Mouse (Mus musculus) E14TG2a.4 (cell line): ENCODE results near the gene Tmem182.
A peak's percentile ranks its signal among the peaks of the same experiment; 100 is the strongest.

Experiments used
- H3K27me3 ChIP-seq: 2 replicates; pipeline ENCODE4 v1.6.1; 2014; ENCODE audit warnings: low read length, control low read depth; ENCODE audit not compliant: insufficient read depth
- H3K36me3 ChIP-seq: 2 replicates; pipeline ENCODE4 v1.6.1; 2014; ENCODE audit warnings: low read length, control low read depth; ENCODE audit not compliant: insufficient read depth
- H3K4me1 ChIP-seq: replicated peaks from 2 replicates; pipeline ENCODE4 v1.6.1; 2014; ENCODE audit warnings: low read depth, low read length, control low read depth
- H3K4me3 ChIP-seq: replicated peaks from 2 replicates; pipeline ENCODE4 v1.5.1; 2014; ENCODE audit warnings: mild to moderate bottlenecking, low read length
- H3K9me3 ChIP-seq: 2 replicates; pipeline ENCODE4 v1.6.1; 2014; ENCODE audit warnings: low read length, control low read depth
- CTCF ChIP-seq: conservative IDR thresholded peaks from 2 replicates; pipeline ENCODE4 v1.5.1; 2014; ENCODE audit warnings: low read length
- NANOG ChIP-seq: IDR thresholded peaks from 2 replicates; pipeline ENCODE4 v1.6.1; 2014; ENCODE audit warnings: borderline replicate concordance, low read length, mixed read lengths
- POU5F1 ChIP-seq: IDR thresholded peaks from 2 replicates; pipeline ENCODE4 v1.6.1; 2014; ENCODE audit warnings: low read length, borderline replicate concordance

Gene Tmem182

DNA sequence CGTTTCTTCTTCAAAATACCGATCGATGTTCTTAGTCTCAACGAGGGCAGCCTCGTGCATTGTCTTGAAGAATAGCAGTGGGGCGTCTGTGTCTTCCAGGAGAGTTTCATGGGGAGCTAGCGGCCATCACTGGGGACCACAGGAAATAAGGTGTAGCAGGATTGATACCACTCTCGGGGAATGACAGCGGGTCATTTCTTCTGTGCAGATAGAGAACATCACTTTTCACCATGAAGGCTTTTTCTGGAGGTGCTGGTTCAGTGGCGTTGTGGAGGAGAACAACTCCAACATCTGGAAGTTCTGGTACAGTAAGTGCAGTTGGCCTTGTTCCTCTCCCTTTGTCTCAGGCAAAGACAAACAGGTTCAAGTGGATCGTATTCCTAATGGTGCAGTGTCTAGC is 490 bp downstream of the Tmem182 start:
- TF ChIP-seq POU5F1: no peak
- TF ChIP-seq NANOG: no peak
- TF ChIP-seq CTCF: no peak
- no peaks in the 10 kb centered on the region for H3K4me1 ChIP-seq
- H3K4me3 ChIP-seq: no peak overlapping the region

DNA sequence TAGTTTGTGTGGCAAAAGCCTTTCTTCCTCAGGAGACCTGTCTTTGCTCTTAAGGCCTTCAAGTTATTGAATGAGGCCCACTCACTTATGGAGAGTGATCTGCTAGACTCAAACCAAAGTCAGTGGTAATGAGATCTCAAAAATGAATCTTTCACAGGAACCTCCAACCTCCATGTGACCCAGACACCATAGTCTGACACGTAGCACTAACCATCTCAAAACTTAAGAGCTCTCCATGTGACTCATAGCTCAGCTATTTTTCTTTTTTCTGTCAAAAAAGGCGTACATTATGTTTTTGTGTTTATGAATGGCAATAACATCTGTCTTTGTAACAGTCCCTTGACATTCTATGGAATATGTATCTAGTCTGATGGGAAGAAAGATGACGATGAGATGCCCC is 3.2 kb downstream of the Tmem182 start:
- Histone ChIP-seq H3K4me1 (no peaks in the 10 kb centered on the region), H3K36me3 (no peaks in the 10 kb centered on the region), H3K4me3 (no peak overlapping the region), H3K9me3 (no peaks in the 10 kb centered on the region), H3K27me3 (no peaks in the 10 kb centered on the region; the same call in none of the 2 replicates)
- TF ChIP-seq CTCF (no peak), POU5F1 (no peak), NANOG (no peak)

More for the DNA sequence above, 490 bp downstream of the Tmem182 start:
- Histone ChIP-seq H3K27me3 (no peaks in the 10 kb centered on the region; the same call in 1 of the 2 replicates), H3K9me3 (no peaks in the 10 kb centered on the region), H3K36me3 (no peaks in the 10 kb centered on the region)

DNA sequence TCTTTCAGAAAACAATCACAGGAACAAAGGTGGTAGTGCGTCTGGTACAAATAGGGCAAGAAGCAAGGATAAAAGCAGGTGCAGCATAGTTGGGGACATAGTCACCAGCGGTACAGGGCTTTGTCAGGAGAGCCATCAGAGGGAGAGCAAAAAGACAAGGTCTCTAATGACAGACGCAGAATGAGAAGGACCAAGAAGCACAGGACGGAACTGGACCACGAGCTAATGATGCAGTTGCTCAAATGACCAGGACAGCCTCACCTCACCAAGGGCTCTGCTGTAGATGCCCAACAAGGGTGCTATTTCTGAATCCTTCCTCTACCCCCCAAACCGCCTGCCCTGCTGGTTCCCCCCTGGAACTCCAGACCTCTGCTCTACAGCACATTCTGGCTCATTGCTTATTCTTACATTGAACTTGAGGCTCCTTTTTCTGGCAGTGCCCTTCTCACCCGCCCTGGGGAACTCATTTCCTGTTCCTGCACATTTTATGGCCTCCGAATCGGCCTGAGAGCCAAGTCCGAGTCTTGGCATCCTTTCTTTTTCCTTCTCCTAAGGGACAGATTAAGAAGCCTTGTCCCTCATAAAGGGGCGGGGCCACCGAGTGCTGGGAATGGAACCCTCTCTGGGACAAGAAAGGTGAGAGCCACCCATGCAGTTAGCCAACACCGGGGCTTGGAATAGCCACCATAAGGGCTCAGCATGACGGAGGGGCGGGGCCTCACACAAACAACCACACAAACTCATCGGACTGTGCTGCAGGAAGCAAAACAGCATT is 9.9 kb downstream of the Tmem182 start:
- H3K27me3 ChIP-seq: no peaks in the 10 kb centered on the region; the same call in 1 of the 2 replicates
- H3K36me3 ChIP-seq: no peaks in the 10 kb centered on the region
- TF ChIP-seq NANOG (no peak), CTCF (no peak), POU5F1 (no peak)
- H3K9me3 ChIP-seq: no peaks in the 10 kb centered on the region
- 0 out of 2 replicates have a peak overlapping the region, but pooled peaks have one; percentile 4 for H3K4me3 ChIP-seq
- 0 out of 2 replicates have a peak, but pooled peaks cover 7% of the 10 kb centered on the region for H3K4me1 ChIP-seq

DNA sequence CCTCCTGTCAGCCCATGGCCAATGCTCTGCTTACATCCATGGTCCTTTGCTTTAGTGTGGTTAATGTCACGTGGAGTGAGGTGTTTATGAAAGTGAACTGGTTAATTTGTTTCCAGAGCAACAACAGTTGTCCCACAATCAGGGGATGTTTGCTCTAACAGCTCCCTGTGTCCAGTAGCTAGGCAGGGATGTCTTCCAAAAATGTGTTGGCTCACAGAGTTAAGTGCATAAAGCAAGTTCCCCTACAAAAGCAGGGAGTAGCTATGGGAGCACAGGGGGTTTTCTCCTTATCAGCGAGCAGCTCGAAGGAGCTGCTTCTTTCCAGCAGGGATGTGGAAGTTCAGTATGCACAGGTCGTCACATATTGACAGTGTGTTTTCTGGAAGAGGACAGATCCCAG is 19.1 kb downstream of the Tmem182 start:
- H3K4me1 ChIP-seq: 0 out of 2 replicates have a peak, but pooled peaks cover 2% of the 10 kb centered on the region
- TF ChIP-seq NANOG: no peak
- no peak for TF ChIP-seq CTCF
- TF ChIP-seq POU5F1: no peak
- H3K36me3 ChIP-seq: no peaks in the 10 kb centered on the region

DNA sequence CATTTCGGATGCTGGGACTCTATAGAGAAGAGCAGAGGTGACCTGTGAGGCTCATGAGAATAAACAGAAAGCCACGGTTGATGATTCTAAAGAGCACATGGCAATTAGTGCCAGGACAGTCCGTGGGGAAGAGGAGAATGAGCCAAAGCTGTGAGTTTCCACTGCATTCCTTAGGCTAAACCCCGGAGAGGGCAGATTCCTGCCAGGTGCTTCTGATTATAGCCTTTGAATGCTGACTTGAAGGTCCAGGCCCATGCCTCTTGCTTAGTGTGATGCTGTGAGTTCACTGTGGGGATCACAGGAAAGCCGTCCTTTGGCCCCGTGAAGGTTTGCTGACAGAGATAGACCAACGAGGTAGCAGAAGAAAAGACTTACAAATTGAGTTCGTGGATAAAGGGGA is 19.5 kb downstream of the Tmem182 start:
- TF ChIP-seq CTCF: no peak
- TF ChIP-seq POU5F1: no peak
- TF ChIP-seq NANOG: no peak
- Histone ChIP-seq H3K4me1 (0 out of 2 replicates have a peak, but pooled peaks cover 2% of the 10 kb centered on the region), H3K36me3 (no peaks in the 10 kb centered on the region), H3K27me3 (no peaks in the 10 kb centered on the region), H3K4me3 (no peak overlapping the region), H3K9me3 (no peaks in the 10 kb centered on the region)

More for the DNA sequence above, 19.1 kb downstream of the Tmem182 start:
- Histone ChIP-seq H3K4me3 (no peak overlapping the region), H3K27me3 (no peaks in the 10 kb centered on the region), H3K9me3 (no peaks in the 10 kb centered on the region)

DNA sequence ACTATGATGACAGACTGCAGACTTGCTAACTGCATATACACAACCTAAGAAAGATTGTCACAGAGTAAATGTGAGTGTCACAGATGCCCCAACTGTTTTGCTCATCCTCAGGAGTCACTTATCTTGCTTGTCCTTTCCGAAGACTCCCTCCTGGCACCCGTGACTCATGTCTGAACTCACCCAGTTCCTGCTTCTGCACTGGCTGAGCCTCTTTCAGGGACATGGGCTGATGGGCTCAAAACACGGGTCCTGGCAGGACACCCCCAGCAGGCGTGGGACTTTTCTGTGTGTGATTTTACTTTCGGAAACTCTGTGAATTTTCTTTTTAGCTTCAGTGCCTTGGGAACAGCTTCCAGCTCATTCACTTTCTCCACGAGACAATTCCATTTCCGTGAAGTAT is 20.4 kb downstream of the Tmem182 start:
- H3K9me3 ChIP-seq: no peaks in the 10 kb centered on the region
- H3K27me3 ChIP-seq: no peaks in the 10 kb centered on the region
- H3K4me1 ChIP-seq: 0 out of 2 replicates have a peak, but pooled peaks cover 2% of the 10 kb centered on the region
- H3K36me3 ChIP-seq: no peaks in the 10 kb centered on the region
- no peak for TF ChIP-seq POU5F1
- no peak for TF ChIP-seq NANOG
- no peak for TF ChIP-seq CTCF
- no peak overlapping the region for H3K4me3 ChIP-seq

DNA sequence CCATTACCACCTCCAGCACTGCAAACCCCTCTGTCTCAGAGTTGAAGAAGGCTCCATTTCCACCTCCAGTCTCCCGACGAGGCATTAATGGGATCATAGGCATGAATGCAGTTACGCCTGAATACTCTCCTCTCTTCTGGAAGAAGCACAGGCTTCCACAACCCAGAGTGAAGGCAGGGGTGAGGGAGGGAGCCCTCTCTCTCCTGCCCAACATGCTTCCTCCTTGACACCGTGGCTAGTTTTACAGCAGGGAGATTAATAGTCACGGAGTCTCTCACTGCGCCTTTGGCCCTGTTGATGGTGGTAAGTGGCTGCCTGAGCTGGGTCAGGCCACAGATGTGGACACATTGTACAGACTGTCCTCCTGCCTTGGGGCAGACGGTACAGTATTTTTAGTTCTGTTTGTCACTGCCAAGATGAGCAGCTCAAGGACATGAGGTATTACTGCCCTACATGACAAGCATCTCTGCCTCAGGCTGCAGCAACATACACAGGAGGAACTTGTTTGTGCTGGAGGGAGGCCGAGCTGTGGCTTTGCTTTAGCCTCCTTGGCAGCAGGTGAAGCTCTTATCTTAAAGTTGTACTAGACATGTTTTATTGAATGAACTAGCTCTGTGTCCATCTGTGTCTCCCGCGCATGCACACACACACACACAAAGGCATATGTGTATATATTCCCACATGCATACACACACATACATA is 24.0 kb downstream of the Tmem182 start:
- H3K36me3 ChIP-seq: no peaks in the 10 kb centered on the region
- TF ChIP-seq NANOG: no peak
- no peak for TF ChIP-seq POU5F1
- no peak for TF ChIP-seq CTCF
- H3K9me3 ChIP-seq: no peaks in the 10 kb centered on the region
- no peaks in the 10 kb centered on the region for H3K4me1 ChIP-seq
- H3K4me3 ChIP-seq: no peak overlapping the region
- no peaks in the 10 kb centered on the region for H3K27me3 ChIP-seq

DNA sequence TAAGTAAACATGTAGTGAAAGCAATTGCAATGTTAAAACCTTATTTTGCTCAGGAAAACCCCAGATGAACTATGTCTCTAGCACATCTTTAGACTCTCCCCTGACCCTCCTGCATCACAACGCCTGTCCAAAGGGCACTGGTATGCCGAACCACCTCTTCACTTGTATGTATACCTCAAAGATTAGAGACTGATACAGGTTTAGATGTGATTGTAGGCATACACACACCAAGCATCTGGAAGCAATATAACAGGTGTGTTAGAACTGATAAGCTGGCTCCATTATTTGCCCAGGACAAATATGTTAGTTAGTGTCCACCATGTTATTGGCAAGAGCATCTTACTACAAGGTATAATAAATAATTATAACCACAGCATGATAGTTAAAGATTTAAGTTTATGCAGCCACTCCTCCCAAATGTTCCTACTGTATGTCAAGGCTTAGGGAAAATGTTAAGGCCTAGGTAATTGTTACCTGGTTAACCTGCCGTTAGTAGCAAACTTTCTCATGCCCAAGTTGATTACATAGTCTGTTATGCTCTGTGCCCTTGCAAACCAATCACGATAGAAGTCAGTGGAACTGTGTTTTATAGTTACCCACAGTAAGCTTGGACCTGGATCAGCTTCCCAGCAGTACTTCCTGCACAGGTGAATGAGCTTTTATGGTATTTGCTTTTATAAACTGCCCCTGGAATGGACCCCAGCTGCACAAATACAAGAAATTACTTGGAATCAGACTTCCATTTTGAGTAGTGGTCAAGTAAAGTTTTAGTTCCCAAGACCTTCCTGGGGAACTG is 25.5 kb downstream of the Tmem182 start:
- Histone ChIP-seq H3K9me3 (no peaks in the 10 kb centered on the region), H3K27me3 (no peaks in the 10 kb centered on the region), H3K4me1 (no peaks in the 10 kb centered on the region), H3K4me3 (no peak overlapping the region), H3K36me3 (no peaks in the 10 kb centered on the region)
- TF ChIP-seq POU5F1: no peak
- no peak for TF ChIP-seq NANOG
- TF ChIP-seq CTCF: no peak
